Mouse (Mus musculus) natural killer cell, adult 2 months (primary cell): ENCODE measurements around the gene Dnah5.

Experiments used
- DNase-seq, 2 experiments: peaks; one replicate each; pipeline ENCODE4 v3.0.0; 2022; ENCODE audit warnings: low spot score in 2 of 2

Dnah5 gene

DNA sequence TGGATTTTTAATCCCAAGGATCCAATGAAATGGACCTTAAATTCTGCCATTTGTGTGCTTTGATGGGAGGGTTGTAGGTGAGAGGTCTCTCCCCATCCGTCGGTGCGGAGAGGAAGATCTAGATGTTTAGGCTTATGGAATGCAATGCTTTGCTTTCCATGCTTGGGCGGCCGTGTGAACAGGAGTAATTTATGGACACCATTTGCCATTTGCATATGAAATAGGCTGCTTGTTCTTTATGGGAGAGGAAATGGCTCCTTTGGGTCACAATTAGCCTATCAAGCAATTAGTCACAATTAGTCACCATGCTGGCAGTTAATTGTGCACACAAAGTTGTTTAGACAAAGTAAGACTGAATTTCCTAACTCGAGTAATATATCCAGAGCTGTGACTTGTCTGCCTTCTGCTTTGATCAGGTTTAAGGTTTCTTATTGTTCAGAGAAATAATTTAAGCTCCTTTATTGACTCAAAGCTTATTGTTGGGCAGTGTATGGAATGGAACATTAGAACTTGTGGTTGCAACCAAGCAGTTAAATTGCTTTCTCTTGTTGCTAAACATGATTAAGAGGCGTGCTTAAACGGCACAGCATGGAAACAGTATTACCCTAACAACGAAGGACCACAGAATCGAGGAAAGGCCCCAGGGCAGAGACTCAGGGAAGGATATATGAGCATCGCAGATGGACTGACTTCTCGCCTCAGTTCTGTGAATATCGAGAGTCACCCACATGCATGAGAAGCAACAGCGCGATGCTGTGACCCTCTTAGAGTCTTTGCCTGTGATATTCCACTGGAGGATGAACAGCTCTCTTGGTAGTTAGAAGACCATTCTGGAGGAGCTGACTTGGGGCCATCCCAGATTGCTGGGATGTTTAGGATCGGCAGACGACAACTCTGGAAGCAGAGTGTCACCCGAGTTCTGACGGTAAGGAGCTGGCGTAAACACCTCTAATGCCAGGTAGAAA, at the start of gene Dnah5:
TSS of gene Dnah5 (plus strand) at position 642 of the 965 bp plus-strand sequence.
- DNase-seq: no peak

DNA sequence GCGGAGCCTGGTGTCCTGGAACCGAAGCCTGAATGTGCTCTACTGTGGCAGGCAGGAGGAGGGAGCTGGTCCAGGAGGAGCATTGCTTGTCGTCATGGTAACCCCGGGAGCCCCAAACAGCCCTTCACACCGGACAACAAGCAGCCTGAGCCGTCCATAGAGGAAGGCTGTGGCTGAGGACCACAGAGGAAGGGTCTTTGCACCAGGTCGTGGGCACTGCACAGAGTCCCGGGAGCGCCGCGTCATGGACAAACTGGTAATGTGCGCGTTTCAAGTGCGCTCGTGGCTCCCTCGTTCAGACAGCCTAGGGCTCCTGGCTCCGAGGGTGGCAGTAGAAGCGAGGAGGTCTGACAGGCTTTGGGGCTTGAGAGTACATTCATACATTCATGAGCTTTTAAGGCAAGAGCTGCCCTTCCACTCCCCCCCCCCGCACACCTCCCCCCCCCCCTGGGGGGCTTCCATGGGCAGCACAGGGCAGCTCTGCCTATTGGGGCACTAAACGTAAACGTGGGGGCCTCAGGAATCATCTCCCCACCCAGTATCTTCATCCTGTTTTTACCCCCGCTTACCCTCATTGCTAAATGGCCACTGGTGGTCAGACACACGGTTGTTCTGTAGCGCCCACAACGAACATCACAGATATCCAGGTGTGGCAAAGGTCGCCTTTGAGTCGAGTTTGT, 48.6 kb upstream of the Dnah5 start:
- DNase-seq: no peak

DNA sequence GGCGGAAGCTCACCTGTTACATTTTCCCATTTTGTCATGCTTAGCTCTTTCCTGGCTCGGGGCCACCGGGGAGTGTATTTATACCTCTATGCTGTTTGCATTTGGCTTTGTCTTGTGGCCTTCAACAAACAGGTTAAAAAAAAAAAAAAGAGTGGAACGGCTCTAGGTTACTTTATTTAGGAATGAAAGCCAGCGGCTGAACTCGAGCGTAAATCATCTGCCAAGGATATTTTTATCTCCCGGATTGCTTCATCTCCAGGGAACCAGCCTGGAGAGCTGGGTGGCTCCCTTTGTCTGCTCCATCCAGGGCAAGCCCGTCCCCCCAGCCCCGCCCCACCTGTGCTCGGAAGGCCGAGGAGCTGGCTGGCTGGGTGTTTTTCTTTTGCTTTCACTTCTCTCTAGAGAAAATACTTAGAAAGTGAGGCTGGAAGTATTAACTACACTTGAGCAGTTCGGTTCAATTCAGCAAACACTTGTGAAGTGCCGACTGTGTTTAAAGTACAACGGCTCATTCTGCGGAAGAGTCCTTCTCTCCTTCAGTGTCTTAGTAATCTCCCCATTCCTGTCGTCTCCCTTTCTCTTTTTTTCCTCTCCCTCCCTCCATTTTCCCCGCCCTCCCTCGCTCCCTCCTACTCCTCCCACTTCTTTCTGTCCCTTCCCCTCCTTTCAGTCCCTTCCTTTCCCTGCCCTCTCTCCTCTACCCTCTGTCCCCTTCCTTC, 44.6 kb upstream of the Dnah5 start:
- peak in 1 of 2 experiments; percentile 43 for DNase-seq

DNA sequence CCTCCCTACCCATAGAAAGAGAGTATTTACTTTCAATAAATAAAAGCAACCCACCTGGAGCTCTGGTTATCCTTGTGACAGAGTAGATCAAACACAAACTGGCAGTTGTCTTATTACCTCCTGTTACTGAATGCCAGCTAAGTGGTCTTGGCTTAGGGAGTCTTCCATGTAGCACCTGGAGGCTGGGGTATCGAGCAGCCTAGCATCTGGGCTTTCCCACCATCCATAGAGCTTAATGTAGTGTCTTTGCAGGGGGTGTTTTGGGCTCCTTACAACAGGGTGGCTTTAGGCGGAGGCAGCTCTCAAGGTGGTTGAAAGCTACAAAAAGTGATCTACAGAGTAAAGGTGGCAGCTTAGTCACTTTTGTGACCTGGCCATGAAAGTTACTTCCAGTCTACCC, 41.3 kb upstream of the Dnah5 start:
- no peak for DNase-seq

DNA sequence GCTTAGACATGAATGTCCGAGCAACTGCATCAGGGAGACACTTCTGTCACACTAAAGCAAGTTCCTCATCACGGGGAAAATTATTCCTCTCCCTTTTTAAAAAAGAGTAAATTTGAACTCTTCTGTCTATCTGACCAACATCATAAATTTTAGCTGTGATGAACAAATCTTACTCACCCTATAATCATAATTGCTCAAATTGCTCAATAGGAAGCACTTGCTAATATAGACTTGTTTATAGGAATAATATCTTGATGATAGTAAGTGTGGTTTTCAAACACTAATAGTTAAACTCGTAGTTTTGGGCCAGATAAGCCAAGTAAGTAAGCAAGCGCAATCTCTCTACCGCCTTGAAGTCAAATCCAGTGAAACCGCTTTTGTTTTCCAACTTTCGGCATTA, 38.3 kb upstream of the Dnah5 start:
- DNase-seq: no peak

DNA sequence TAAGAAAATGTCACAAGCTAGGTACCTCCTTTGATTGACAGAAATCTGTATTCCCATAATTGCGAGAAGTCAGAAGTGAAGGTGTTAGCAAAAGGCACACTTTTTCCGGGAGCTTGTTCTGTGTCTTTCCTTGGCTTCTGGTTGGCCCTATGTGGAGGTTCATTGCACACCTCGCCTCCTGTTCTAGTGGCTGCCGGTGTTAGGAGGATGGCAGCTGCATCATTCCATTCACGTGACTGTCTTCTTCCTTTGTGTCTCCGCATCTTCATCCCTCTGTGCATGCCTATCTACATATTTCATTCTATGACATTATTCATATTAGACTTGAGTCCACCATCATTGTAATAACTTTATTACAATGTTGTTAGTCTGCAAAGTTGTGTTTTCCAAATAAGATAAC, 37.5 kb upstream of the Dnah5 start:
- DNase-seq: no peak

DNA sequence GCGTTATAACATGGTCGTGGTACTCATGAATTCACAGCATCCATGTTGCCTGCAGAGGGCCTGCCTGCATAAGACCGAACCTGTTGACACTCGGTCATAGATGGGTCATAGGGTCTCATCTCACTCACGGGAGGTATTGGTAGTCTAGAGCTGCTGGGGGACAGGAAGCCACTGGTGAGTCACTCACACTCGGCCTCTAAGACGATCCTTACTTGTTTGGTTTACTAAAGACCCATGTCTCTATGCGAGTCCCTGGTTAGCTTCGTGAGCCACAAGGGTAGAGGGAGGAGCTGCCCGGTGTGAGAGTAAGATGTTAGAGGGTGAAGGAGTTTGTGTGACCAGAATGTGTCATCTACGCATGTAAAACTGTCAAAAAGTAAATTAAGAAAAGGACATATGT, 24.6 kb upstream of the Dnah5 start:
- peak; percentile 50 to 70 for DNase-seq

DNA sequence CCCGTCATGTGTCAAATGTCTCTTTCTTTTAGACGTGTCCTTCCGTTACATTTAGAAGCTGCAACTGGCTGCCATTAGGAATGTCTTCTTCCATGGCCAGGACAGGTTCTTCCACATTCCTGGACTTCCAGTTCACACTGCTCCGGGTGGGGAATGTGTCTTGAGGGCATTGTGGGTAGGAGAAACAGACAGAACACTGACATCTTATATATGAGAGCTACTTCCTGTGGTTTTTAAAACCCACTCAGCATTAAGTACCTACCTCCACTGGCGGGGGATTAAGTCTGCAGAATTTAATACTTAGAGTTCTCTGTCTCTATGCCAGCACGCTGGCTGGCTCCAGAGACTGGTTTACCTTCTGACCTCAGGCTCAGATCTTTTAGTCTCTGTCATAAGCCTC, 24.0 kb upstream of the Dnah5 start:
- no peak for DNase-seq

DNA sequence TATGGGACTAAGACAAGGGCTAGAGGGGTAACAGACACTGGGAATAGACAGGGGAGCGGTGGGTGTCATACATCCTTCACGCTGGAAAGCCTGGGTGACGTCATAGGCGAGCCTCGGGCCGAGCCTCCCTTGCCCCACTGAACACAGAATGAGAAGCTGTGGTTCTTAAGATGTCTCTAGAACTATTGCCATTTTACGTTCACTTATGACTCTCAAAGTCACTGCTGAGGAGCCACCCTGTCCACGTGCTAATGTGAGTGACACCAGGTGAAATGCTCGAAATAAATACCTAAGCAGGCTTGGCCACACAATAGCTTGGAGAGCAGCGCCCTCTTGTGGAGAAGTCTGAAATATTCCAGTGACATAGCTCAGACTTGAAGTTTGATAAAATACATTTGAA, 21.7 kb upstream of the Dnah5 start:
- peak; percentile 71 to 78 for DNase-seq

DNA sequence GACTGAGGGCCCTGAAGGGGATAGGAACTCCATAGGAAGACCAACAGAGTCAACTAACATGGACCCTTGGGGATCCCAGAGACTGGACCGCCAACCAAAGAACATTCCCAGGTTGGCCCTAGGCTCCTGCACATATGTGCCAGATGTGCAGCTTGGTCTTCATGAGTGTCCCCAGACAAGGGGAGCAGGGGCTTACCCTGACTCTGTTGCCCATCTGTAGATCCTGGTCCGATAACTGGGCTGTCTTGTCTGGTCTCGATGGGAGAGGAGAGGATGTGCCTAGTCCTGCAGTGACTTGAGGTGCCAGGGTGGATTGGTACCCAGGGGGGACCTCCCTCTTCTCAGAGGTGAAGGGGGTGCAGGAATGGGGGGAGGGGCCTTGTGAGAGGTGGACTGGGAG, 21.0 kb upstream of the Dnah5 start:
- DNase-seq: no peak

DNA sequence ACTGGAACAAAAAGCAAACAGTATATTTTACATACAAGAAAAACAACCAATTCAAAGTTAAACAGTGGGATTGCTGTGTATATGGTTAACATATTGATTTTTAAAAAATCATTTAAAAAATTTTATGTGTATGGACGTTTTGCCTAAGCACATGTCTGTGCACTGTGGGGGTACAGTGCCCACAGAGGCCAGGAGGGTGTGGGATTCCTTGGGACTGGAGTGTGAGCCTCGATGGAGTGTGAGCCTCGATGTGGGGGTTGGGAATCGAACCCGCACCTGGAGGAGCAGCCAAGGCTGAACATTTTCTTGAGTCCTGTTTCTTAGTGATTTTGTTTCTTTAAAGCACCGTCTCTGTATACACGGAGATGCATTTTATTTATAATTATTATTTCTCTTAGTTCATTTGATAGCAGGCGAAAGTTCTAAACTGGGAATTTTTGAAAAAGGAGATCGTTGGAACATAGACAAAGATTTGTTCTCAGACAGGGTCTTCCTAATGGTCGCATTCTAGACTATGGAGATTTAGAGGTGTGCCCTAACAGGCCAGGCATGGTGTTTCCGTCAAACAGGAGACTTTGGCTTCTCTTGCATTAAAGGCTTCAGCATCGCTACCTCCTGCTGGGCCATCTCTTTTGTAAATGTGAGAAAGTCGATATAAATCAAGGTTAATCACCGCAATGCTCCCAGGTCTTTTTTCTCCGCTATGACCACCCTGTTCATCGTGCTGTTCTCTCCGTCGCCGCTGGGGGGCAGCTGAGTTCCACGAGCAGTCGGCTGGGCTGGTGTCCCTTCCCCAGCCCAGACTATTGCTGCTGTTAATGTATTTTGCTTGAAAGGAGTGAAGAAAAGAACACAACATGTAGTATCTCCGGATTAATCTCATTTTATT, 15.8 kb upstream of the Dnah5 start:
- DNase-seq: peak; percentile 51 to 65

DNA sequence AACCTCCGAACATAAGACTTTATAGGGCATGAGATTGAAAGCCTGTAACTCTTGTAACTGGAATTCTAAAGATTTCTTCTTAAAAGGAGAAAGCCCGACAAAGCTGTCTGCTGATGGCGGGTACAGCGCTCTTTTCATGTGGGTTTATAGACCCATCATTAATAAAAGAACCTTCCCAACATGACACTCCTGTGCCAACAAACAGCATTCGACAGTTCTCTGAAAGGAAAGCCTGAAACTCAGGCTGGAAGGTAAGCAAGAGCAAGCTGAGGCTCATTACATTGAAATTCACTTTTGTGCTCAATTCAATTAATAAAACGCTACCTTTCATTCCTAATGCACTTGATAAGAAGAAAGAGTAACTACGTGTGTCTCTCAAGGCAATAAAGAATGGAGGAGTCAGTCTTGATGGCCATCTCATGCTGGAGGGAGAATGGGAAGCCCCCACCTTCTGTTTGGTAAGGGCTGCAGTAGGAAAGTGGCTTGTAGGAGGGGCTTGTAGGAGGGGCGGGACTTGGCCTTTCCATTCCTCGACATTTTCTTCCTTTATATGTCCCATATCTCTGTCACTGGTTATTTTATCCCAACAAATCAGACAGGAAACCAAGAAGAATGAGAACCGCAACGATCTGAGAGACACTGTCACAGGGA, 15.1 kb upstream of the Dnah5 start:
- DNase-seq: no peak

DNA sequence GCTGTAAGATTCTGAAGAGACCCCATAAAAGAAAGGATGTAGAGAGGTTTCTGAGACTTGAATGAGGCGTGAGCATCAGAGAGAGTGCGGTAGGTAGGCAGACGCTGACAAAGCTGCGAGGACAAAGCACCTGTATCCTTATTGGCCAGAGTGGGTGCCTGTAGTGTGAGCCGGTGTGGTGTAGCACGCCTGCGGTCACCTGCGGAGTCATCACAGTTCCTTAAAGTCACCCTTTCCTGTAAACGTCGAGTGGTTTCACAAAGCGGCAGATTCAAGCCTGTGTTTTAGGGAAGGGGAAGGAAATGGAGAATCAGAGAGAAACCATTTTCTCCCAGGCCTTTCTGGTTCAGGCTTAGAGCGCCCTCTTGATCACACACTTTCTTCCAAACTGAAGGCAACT, 13.9 kb upstream of the Dnah5 start:
- peak; percentile 52 to 65 for DNase-seq

DNA sequence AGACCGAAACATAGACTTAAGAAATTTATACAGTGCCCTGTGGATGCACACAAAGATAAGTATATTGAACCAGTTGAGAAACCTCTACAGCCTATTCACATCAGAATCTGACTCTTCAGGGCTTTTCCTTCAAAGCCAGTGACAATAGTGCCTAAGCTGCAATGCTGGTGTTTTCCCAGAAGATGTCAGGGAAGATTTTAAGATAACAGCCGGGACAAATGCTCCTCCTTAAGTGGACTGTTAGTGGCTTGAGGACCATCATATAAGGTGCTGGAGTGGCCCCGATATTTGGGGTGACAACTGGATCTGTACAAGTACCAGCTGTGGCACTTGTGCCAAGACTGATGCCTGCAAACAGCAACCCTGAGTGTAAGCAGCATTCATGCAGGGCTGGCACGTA, 4.9 kb upstream of the Dnah5 start:
- DNase-seq: no peak

DNA sequence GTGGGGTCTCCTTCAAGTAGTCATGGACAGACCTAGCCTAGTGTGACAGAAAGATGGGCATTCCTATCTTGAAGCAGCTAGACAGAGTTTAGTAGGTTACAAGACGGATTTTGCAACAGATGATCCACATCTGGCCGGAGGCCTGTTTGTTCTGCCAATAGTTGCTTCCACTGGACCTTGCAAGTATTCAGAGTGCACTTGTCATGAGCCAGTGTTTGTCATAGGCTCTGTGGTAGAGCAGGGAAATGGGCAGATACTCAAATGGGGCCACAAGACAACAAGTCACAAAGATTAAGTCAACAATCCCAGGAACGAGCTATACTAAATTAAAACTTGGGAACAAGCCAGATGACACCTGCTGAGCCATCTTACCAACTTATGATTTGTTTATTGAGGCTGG, 1.1 kb downstream of the Dnah5 start:
- DNase-seq: no peak

DNA sequence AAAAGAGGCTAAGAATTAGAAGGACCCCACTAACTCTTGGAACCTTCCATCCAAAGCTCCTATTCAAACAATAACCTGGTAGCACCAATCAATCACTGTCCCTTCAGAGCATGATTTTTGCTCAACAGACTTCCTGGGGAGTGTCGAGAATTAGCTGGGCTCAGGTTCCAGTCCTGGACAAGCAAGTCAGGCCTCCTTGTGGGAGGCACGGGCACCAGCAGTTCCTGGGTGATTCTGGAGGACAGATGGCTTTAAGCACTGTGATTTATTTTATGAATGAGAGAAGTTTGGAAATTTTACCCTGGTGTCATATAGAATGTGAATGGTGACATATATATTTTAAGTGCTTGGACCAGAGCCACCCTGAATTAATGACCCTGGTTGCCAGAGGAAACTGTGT, 4.0 kb downstream of the Dnah5 start:
- no peak for DNase-seq

DNA sequence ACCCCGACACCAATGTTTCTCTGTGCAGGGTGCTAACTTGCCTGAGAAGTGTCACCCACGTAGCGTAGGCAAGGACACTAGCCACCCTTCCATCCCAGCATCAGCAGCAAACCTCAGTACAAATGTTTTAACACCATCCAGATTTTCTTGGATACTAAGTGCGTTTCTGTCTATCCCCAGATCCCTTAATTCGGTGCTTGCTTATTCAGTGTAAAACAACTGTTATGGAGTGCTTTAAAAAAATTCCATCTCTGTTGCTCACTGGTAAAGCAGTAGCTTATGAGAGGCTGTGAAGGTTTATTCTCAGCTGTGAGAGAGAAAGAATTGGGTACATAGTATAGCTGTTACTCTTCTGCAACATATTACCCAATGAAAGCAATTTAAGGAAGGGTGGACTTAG, 9.5 kb downstream of the Dnah5 start:
- no peak for DNase-seq

DNA sequence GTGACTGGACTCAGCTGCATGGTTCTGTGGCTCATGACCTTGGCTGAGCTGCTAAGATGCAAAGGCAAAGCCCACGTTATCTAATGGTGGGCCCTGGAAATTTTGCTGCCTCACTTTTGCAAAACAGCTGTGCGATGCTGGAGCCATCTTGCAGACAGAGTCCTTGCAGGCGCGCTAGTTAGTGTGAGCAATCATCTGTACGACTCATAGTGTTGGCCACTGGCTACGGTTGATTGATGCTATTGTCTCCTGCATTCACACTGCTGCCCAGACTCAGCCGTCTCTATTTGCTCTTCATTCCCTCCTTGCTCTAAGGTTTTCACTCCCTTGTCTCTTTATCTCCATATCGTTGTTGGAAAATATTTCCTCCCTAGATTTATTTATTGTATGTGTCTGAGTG, 12.8 kb downstream of the Dnah5 start:
- no peak for DNase-seq

DNA sequence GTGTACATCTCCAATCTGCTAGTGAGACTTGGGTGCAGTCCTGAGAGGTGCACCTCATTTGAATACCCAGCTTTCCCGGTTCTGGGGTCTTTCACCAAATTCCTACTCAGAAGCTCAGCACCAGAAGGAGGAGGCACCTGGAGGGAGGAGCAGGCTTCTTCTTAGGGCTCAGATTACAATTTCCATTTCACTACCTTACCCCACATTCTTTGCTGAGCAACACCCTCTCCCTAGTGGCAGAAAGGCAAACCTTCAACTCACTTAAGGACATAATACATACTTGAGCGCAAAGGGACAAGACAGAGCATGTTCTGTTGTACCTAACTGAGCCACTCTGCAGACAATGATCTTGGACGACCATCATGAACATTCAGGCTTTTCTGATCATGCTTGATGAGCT, 23.8 kb downstream of the Dnah5 start:
- no peak for DNase-seq

DNA sequence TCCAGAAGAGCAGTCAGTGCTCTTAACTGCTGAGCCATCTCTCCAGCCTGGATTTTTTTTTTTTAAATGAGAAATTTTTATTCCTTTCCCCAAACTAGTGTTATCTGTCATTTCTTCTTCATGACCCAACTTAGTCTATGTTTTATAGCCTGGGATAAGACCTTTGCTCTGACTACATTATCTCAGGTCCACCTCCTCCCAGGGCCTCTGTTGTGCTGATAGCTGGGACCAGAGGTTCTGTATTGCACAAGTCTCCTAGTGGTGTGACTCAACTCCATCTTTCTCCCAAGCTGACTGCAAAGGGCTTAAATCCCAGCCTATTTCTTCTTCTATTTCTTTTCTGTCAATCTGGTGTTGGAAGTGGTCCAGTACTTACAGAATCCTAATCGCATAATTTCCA, 56.7 kb downstream of the Dnah5 start:
- DNase-seq: no peak

DNA sequence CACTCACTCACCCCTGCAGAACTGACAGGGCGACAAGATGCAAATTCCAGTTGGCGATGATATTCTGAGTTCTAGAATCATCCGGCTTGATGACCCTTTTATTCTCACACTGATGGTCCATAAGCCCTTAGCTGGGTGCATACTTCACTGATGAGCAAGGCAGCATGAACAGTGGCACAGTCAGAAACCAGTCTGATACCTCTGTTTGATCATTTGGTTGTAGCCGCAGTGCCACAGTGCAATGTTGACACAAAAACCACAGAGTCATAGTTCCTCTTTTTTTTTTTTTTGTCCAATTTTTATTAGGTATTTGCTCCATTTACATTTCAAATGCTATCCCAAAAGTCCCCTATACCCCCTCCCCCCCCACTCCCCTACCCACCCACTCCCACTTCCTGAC, 95.9 kb downstream of the Dnah5 start:
- no peak for DNase-seq
